Mouse (Mus musculus): Measurements from ENCODE around the gene Adamts18.

The Adamts18 gene

GRCm38 (mm10) chr8:113753153-113753552 lies 95.4 kb downstream of the Adamts18 start:
- no peak for DNase-seq (ENCODE audit: low read depth)

GRCm38 (mm10) chr8:113752349-113752748 lies 96.2 kb downstream of the Adamts18 start:
- DNase-seq (ENCODE audit: low read depth): no peak

GRCm38 (mm10) chr8:113735496-113736060 lies 113.0 kb downstream of the Adamts18 start:
- DNase-seq (ENCODE audit: low read depth): no peak

- no peak for DNase-seq (ENCODE audit: low read depth)
Measured at GRCm38 (mm10) chr8:113725331-113725730, 123.2 kb downstream of the Adamts18 start.

- DNase-seq (ENCODE audit: low read depth): no peak
Measured at GRCm38 (mm10) chr8:113723873-113724538, 124.5 kb downstream of the Adamts18 start.

- no peak for DNase-seq (ENCODE audit: low read depth)
Measured at GRCm38 (mm10) chr8:113721459-113721858, 127.1 kb downstream of the Adamts18 start.

- no peak for DNase-seq (ENCODE audit: low read depth)
Measured at GRCm38 (mm10) chr8:113704968-113705367, 143.6 kb downstream of the Adamts18 start.

- no peak for DNase-seq (ENCODE audit: low read depth)
Measured at GRCm38 (mm10) chr8:113691622-113692343, 156.8 kb downstream of the Adamts18 start.

GRCm38 (mm10) chr8:113688543-113688915 lies 160.0 kb downstream of the Adamts18 start:
- DNase-seq (ENCODE audit: low read depth): no peak

- no peak for DNase-seq (ENCODE audit: low read depth)
Measured at GRCm38 (mm10) chr8:113687889-113688542, 160.5 kb downstream of the Adamts18 start.

- no peak for DNase-seq (ENCODE audit: low read depth)
Measured at GRCm38 (mm10) chr8:113679361-113679760, 169.2 kb downstream of the Adamts18 start.

- DNase-seq (ENCODE audit: low read depth): peak; percentile 34
Measured at GRCm38 (mm10) chr8:113676811-113677210, 171.7 kb downstream of the Adamts18 start.

- DNase-seq (ENCODE audit: low read depth): no peak
Measured at GRCm38 (mm10) chr8:113675281-113675680, 173.3 kb downstream of the Adamts18 start.

GRCm38 (mm10) chr8:113674611-113675010 lies 173.9 kb downstream of the Adamts18 start:
- DNase-seq (ENCODE audit: low read depth): no peak

GRCm38 (mm10) chr8:113673300-113673699 lies 175.2 kb downstream of the Adamts18 start:
- no peak for DNase-seq (ENCODE audit: low read depth)

- no peak for DNase-seq (ENCODE audit: low read depth)
Measured at GRCm38 (mm10) chr8:113672599-113673255, 175.8 kb downstream of the Adamts18 start.

- DNase-seq (ENCODE audit: low read depth): no peak
Measured at GRCm38 (mm10) chr8:113669924-113670323, 178.6 kb downstream of the Adamts18 start.

- no peak for DNase-seq (ENCODE audit: low read depth)
Measured at GRCm38 (mm10) chr8:113666714-113667432, 181.7 kb downstream of the Adamts18 start.

GRCm38 (mm10) chr8:113665951-113666350 lies 182.6 kb downstream of the Adamts18 start:
- no peak for DNase-seq (ENCODE audit: low read depth)

- no peak for DNase-seq (ENCODE audit: low read depth)
Measured at GRCm38 (mm10) chr8:113665036-113665435, 183.5 kb downstream of the Adamts18 start.

- DNase-seq (ENCODE audit: low read depth): peak; percentile 73
Measured at GRCm38 (mm10) chr8:113664544-113664943, 184.0 kb downstream of the Adamts18 start.

All from fibroblast of lung, adult 2 months (primary cell).